Mouse (Mus musculus) gastrocnemius, adult 2 months (tissue): ENCODE measurements around the gene Fuca1. TPM values are rescaled to one million over a fixed set of nuclear protein-coding genes. Genes with fewer than 3 reads are reported as not detected.

Source experiments
- DNase-seq: peaks from one replicate; pipeline ENCODE4 v3.0.0; 2022
- H3K27ac ChIP-seq: fragments of 200-600 bp; 2 replicates; pipeline ENCODE4 v1.8.1; 2022; ENCODE audit warnings: mild to moderate bottlenecking
- H3K4me3 ChIP-seq: fragments of 200-600 bp; 2 replicates; pipeline ENCODE4 v1.8.1; 2022; ENCODE audit warnings: mild to moderate bottlenecking, moderate library complexity
- CTCF ChIP-seq: fragments of 200-600 bp; IDR thresholded peaks from 2 replicates; pipeline ENCODE4 v1.8.1; 2022; ENCODE audit warnings: antibody characterized with exemption, mild to moderate bottlenecking, moderate library complexity
- intact Hi-C: fragments of 180-260 bp; cut with DNase I; formaldehyde crosslinking; loops from one replicate; pipeline ENCODE4 v1.15.1; 2025
- total RNA-seq, 2 experiments: library from RNA; stranded (reverse); gene quantifications; 2 replicates each; pipeline ENCODE4 v1.2.3; 2021

Gene Fuca1
- total RNA-seq, 2 experiments from 2014 or later, result 17.0 to 23.0 TPM

DNA sequence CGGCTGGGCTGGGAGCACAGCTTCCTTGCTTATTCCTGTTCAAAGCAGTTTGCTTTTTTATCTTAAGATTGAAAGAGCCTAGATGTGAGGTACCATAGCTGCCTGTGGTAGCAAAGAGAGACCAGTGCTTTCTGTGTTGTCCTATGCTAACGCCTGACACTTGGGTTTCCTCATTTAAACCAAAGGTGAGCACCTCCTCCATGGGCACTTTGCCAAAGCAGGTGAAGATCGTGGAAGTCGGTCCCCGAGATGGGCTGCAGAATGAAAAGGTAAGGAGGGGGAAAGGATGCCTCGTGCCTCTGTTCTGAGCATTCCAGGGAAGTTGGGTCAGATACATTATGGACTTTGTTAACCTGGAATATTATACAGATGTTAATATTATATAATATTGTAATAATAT lies 29.8 kb downstream of the Fuca1 start:
- no peak for TF ChIP-seq CTCF
- no peak overlapping the region for H3K4me3 ChIP-seq
- DNase-seq, result no peak
- intact Hi-C loops, result no loop called here
- H3K27ac ChIP-seq, result peak overlapping the region; percentile 93

DNA sequence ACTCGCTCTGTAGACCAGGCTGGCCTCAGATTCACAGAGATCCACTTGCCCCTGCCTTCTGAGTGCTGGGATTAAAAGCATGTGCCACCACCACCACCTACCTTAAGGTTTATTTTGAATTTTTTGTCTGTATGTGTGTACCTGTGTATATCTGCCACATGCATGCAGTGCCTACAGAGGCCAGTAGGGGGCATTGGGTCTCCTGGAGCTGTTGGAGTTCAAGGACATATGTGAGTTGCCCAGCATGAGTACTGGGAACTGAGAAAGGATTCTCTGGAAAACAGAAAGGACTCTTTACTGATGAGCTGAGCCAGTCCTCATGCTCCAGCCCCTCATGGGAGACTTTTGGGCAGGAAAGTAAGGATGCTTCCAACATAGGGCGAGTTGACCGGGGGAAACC lies 31.0 kb downstream of the Fuca1 start:
- no peak for DNase-seq
- intact Hi-C loops, result no loop called here
- Histone ChIP-seq H3K27ac (no peak overlapping the region), H3K4me3 (no peak overlapping the region)
- peak; percentile 37; the same call in 1 of the 2 replicates for TF ChIP-seq CTCF

- no peak overlapping the region for H3K27ac ChIP-seq
- TF ChIP-seq CTCF, result no peak
- intact Hi-C loops, result no loop called here
- no peak for DNase-seq
- H3K4me3 ChIP-seq, result no peak overlapping the region
Measured at GRCm38 (mm10) chr4:135953179-135953578, 32.6 kb downstream of the Fuca1 start.

DNA sequence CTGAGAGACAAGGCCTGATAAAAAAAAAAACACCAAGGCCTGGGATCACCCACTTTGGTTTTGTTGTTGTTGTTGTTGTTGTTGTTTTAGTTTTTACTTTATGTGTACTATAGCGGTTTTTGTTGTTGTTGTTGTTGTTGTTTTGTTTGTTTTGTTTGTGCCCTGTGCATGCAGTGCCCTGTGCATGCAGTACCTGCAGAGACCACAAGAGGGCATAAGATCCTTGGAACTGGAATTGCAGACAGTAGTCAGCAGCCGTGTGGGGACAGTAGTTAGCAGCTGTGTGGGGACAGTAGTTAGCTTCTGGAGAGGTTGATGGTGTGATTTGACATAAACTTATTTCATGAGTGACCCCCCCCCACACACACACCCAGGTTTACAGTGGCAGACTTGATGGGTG lies 33.7 kb downstream of the Fuca1 start:
- H3K4me3 ChIP-seq, result no peak overlapping the region
- intact Hi-C loops, result no loop called here
- peak; percentile 78 for DNase-seq
- no peak overlapping the region; the same call in 1 of the 2 replicates for H3K27ac ChIP-seq
- peak; percentile 91 for TF ChIP-seq CTCF

DNA sequence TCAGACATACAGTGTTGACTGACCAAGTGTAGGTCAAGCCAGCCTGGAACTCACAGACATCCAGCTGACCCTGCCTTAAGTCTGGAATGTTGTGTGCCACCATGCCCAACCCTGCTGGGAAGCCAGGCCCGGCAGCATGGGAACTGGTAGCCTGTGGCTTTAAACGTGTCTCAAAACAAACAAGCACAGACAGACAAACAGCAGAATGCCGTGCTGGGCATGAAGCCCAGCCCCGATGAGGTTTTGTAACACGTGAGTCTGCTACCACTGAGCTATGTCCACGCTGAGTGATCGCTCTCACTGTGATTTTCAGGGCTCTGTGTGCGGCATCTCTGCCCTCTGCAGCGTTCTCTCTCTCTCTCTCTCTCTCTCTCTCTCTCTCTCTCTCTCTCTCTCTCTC lies 35.4 kb downstream of the Fuca1 start:
- TF ChIP-seq CTCF, result no peak
- intact Hi-C loops, result no loop called here
- Histone ChIP-seq H3K27ac (no peak overlapping the region), H3K4me3 (no peak overlapping the region)
- DNase-seq, result no peak

DNA sequence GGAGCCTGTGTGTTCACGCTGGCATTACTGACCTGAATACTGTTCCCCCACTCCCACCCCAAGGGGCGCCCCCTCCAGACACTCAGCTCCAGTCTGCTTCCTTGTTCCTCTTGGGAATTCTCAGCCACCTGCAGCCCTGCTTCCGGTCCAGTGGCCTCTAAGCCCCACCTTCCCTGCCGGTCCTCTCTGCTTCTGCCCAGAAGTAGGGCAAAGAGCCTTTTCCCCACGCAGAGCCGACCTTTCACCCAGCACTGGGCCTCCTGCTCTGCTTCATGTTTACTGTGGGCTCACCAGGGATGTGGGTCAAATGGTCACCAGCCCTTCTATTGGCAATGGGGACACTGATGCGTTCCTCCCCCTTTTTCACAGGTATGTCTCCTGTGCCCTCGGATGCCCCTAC lies 37.8 kb downstream of the Fuca1 start:
- Histone ChIP-seq H3K27ac (no peak overlapping the region), H3K4me3 (no peak overlapping the region)
- intact Hi-C loops, result no loop called here
- TF ChIP-seq CTCF, result no peak
- DNase-seq, result no peak

DNA sequence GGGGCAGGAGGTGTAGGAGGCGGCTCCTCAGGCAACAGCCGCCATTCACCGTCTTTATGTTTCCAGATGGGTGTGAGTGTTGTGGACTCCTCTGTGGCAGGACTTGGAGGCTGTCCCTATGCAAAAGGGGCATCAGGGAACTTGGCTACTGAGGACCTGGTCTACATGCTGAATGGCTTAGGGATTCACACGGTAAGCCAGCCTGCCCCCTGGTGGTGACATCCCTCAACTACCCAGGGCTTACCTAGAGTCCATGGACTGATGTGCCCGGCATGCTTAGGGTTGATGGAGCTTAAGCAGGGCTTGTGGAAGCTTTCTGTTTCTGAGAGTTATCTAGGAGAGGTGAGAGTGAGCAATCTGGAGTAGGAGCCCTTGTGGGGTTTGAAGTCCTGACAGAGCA lies 40.2 kb downstream of the Fuca1 start:
- TF ChIP-seq CTCF, result peak; percentile 92
- intact Hi-C loops, result no loop called here
- H3K27ac ChIP-seq, result no peak overlapping the region

DNA sequence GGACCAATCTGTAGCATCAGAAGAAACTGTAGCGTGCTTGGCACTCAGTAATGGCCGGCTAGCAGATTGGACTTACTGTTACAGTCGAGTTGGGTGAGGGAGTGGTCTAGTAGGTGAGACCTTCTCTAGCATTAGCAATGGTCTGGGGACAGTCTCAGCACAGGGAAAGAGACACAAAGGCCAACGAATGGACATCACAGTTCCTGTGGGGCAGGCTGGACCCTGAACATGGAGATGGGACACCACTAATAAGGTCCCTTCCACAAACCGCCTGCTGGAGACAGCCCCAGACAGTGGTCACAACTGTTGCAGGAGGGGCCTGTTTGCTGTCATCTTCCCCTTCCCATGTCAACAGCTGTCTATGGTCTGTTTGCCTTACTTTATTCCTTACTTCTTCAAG lies 41.2 kb downstream of the Fuca1 start:
- intact Hi-C loops, result no loop called here

More for the DNA sequence above, 40.2 kb downstream of the Fuca1 start:
- no peak overlapping the region for H3K4me3 ChIP-seq
- peak; percentile 84 for DNase-seq

DNA sequence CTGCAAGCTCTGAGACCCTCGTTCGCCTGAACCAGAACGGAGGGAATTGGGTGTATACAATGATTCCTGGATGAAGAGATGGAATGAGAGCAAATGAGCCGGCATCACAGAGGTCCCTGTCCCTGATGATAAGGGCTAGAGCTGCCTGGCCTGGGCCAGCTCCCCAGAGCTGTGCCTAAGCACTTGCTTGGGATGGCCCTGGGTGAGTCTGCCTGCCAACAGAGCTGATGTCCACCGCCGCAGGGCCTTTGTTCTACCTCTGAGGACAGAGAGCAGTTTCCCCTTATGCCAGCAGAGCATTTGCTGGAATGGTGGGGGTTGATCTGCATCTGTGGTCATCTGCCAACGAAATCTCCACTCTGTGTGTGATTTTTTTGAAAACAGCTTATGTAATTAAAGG lies 41.7 kb downstream of the Fuca1 start:
- Histone ChIP-seq H3K27ac (peak overlapping the region; percentile 95; the same call in 1 of the 2 replicates), H3K4me3 (no peak overlapping the region)
- intact Hi-C loops, result no loop called here
- no peak for TF ChIP-seq CTCF
- DNase-seq, result no peak

More for the DNA sequence above, 41.2 kb downstream of the Fuca1 start:
- DNase-seq, result no peak
- no peak for TF ChIP-seq CTCF
- Histone ChIP-seq H3K4me3 (no peak overlapping the region), H3K27ac (no peak overlapping the region)

GRCm38 (mm10) chr4:135962946-135963345 lies 42.4 kb downstream of the Fuca1 start:
- DNase-seq, result no peak
- intact Hi-C loops, result no loop called here
- peak overlapping the region; percentile 95 for H3K27ac ChIP-seq
- H3K4me3 ChIP-seq, result peak overlapping the region; percentile 88
- no peak for TF ChIP-seq CTCF

GRCm38 (mm10) chr4:135963457-135964193 lies 43.1 kb downstream of the Fuca1 start, which contains the start of gene Gale:
TSS of gene Gale (plus strand) at chr4:135963727.
- intact Hi-C loops, result no loop called here
- peak within 1 kb of the TSS; percentile 95 for H3K27ac ChIP-seq
- peak; percentile 97 for DNase-seq
- no peak for TF ChIP-seq CTCF
- peak within 1 kb of the TSS; percentile 88 for H3K4me3 ChIP-seq

DNA sequence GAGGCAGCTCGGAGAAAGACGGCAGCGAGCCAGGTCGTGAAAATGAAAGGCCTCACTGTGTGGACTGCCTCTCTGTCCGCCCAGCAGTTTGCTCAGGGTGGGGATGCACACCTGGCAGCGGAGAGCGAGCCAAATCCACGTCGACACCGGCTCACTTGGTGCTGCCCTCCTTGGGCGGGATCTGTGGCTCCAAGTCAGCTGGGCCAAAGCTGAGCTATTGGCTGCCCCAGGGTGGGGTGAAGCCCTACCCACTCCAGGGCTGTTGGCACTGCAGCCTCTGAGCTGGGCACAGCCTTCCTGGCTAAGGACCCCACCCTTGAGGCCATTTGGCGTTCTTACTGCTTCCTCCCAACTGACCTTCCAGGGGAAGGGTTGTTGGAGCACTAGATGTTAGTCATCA lies 43.9 kb downstream of the Fuca1 start:
- TF ChIP-seq CTCF, result no peak
- intact Hi-C loops, result no loop called here
- DNase-seq, result peak; percentile 67
- H3K27ac ChIP-seq, result peak overlapping the region; percentile 95
- H3K4me3 ChIP-seq, result peak overlapping the region; percentile 88

GRCm38 (mm10) chr4:135965113-135965512 lies 44.6 kb downstream of the Fuca1 start:
- intact Hi-C loops, result no loop called here
- TF ChIP-seq CTCF, result no peak
- peak overlapping the region; percentile 95; the same call in 1 of the 2 replicates for H3K27ac ChIP-seq
- DNase-seq, result no peak
- no peak overlapping the region for H3K4me3 ChIP-seq

DNA sequence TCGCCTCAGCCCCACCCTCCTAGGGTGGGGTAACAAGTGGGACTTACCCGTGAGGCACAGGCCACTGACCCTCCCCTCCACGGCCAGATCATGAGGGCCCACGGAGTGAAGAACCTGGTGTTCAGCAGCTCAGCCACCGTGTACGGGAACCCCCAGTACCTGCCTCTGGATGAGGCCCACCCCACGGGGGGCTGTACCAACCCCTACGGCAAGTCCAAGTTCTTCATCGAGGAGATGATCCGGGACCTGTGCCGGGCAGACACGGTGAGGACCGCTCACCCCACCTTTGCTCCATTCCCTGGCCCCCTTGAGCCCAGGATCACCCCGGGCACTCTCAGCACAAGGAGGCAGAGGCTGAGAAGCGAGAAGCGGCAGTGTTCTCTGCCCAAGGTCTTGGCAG lies 45.7 kb downstream of the Fuca1 start:
- DNase-seq, result no peak
- TF ChIP-seq CTCF, result no peak
- Histone ChIP-seq H3K27ac (no peak overlapping the region), H3K4me3 (no peak overlapping the region)
- intact Hi-C loops, result no loop called here
